Mouse (Mus musculus) testis, adult 2 months (tissue): Measurements from ENCODE around the gene Slc1a5. TPM values are rescaled to one million over a fixed set of nuclear protein-coding genes. Genes with fewer than 3 reads are reported as not detected.
A peak's percentile ranks its signal among the peaks of the same experiment; 100 is the strongest.

Experiments used
- H3K27ac ChIP-seq: fragments of 200-500 bp; 2 replicates; pipeline ENCODE4 v1.5.1; 2012; ENCODE audit warnings: low read depth, low read length; ENCODE audit not compliant: control insufficient read depth, insufficient read depth
- H3K27me3 ChIP-seq: fragments of 200-500 bp; 2 replicates; pipeline ENCODE4 v1.6.1; 2012; ENCODE audit warnings: mild to moderate bottlenecking, low read length, moderate library complexity; ENCODE audit not compliant: control insufficient read depth, insufficient read depth
- H3K36me3 ChIP-seq: fragments of 200-500 bp; 2 replicates; pipeline ENCODE4 v1.6.1; 2012; ENCODE audit warnings: mild to moderate bottlenecking, low read length; ENCODE audit not compliant: control insufficient read depth, insufficient read depth
- H3K4me1 ChIP-seq: fragments of 200-500 bp; 2 replicates; pipeline ENCODE4 v1.6.1; 2012; ENCODE audit warnings: low read length; ENCODE audit not compliant: control insufficient read depth, insufficient read depth
- H3K4me3 ChIP-seq: fragments of 200-500 bp; 2 replicates; pipeline ENCODE4 v1.5.1; 2012; ENCODE audit warnings: low read depth, mild to moderate bottlenecking, low read length, moderate library complexity, mixed read lengths; ENCODE audit not compliant: control insufficient read depth
- CTCF ChIP-seq: fragments of 200-500 bp; IDR thresholded peaks from 2 replicates; pipeline ENCODE4 v1.5.1; 2012; ENCODE audit warnings: low read depth, mild to moderate bottlenecking, inconsistent platforms, low read length, moderate library complexity; ENCODE audit not compliant: control insufficient read depth, insufficient read depth, insufficient replicate concordance
- POLR2A ChIP-seq: fragments of 200-500 bp; IDR thresholded peaks from 2 replicates; pipeline ENCODE4 v1.6.1; 2012; ENCODE audit warnings: low read depth, mild to moderate bottlenecking, inconsistent platforms, low read length, moderate library complexity; ENCODE audit not compliant: control insufficient read depth
- polyA plus RNA-seq: library from polyadenylated mRNA; depleted of rRNA; stranded (reverse); fragments of >200 nt; gene quantifications from 2 replicates; pipeline ENCODE4 v1.2.3, GENCODE M21; 2012

Gene Slc1a5
- polyA plus RNA-seq, 1 experiment = 15.2 TPM

GRCm38 (mm10) chr7:16747656-16748055 lies 33.5 kb upstream of the Slc1a5 start:
- Histone ChIP-seq H3K4me3 (no peak overlapping the region), H3K4me1 (no peaks in the 10 kb centered on the region), H3K36me3 (no peaks in the 10 kb centered on the region), H3K27me3 (no peaks in the 10 kb centered on the region), H3K27ac (no peak overlapping the region)
- TF ChIP-seq CTCF = no peak
- no peak for TF ChIP-seq POLR2A

GRCm38 (mm10) chr7:16752016-16752415 lies 29.1 kb upstream of the Slc1a5 start:
- TF ChIP-seq POLR2A = no peak
- TF ChIP-seq CTCF = no peak
- Histone ChIP-seq H3K27ac (no peak overlapping the region), H3K4me3 (no peak overlapping the region), H3K4me1 (peaks cover 7% of the 10 kb centered on the region), H3K27me3 (no peaks in the 10 kb centered on the region), H3K36me3 (no peaks in the 10 kb centered on the region)

- TF ChIP-seq POLR2A (no peak), CTCF (no peak)
- Histone ChIP-seq H3K4me1 (peaks cover 14% of the 10 kb centered on the region), H3K4me3 (no peak overlapping the region), H3K36me3 (no peaks in the 10 kb centered on the region), H3K27me3 (no peaks in the 10 kb centered on the region), H3K27ac (no peak overlapping the region)
Measured at GRCm38 (mm10) chr7:16755362-16756017, 25.6 kb upstream of the Slc1a5 start.

- Histone ChIP-seq H3K27ac (no peak overlapping the region), H3K4me3 (no peak overlapping the region), H3K36me3 (no peaks in the 10 kb centered on the region), H3K27me3 (no peaks in the 10 kb centered on the region), H3K4me1 (peaks cover 25% of the 10 kb centered on the region)
- TF ChIP-seq CTCF = no peak
Measured at GRCm38 (mm10) chr7:16758872-16759574, 22.1 kb upstream of the Slc1a5 start.

- H3K4me3 ChIP-seq = no peak overlapping the region; the same call in 1 of the 2 replicates
- no peaks in the 10 kb centered on the region for H3K36me3 ChIP-seq
- TF ChIP-seq CTCF = no peak
- no peak for TF ChIP-seq POLR2A
- no peaks in the 10 kb centered on the region for H3K27me3 ChIP-seq
- peak overlapping the region; percentile 78 for H3K27ac ChIP-seq
- peaks cover 22% of the 10 kb centered on the region for H3K4me1 ChIP-seq
Measured at GRCm38 (mm10) chr7:16760292-16760691, 20.8 kb upstream of the Slc1a5 start.

DNA sequence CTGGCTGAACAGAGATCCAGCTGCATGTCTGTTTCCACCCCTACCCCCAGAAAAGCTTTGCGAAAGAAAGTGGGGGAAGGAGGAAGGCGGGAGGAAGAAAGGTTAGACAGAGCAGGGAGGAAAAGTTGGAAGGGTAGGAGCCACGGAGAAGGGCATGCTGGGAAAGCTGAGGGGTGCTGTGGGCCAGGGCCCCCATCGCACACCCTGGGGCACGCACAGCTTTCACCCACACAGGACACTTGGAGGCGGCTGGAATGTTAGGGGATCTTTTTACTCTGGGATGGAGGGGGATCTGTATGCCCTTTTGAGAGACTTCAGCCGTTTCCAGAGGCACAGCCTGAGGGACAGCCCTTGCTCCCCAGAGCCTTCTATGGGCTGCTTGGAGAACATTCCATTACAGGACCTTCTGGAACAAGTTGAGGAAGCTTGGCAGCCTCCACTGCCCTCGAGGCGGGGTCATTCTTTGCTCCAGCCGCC lies 20.1 kb upstream of the Slc1a5 start:
- Histone ChIP-seq H3K36me3 (no peaks in the 10 kb centered on the region), H3K27ac (peak overlapping the region; percentile 85), H3K4me1 (peaks cover 18% of the 10 kb centered on the region), H3K27me3 (no peaks in the 10 kb centered on the region), H3K4me3 (no peak overlapping the region)
- TF ChIP-seq POLR2A (no peak), CTCF (no peak)

DNA sequence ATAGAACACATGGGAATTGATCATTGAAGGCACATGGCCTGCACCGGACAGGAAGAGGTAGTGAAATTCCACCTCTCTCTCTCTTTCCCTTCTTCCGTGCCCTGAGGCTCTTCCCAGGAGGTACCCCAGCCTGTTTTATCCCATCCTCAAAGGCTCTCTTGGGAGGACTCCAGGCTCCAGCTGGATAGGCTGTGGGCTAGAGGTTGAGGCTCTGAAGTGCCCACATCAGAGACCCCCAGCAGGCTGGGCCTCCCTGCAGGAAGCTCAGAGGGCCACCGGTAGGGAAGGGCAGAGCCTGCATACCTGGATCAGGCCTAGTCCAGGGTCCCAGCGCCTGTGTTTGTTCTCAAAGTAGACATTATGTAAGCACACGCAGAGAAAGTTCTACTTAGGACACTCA lies 19.5 kb upstream of the Slc1a5 start:
- TF ChIP-seq CTCF (no peak), POLR2A (no peak)
- Histone ChIP-seq H3K4me3 (no peak overlapping the region), H3K27me3 (no peaks in the 10 kb centered on the region), H3K36me3 (no peaks in the 10 kb centered on the region), H3K4me1 (peaks cover 18% of the 10 kb centered on the region), H3K27ac (peak overlapping the region; percentile 75)
